Mouse (Mus musculus): ENCODE results near the gene Dnah7c.
A peak's percentile ranks its signal among the peaks of the same experiment; 100 is the strongest.
"Not testable (repeated sequence)": the region's sequence is repeated elsewhere in the genome, so short reads cannot be mapped to it uniquely, and the experiment has no call there.

DNA sequence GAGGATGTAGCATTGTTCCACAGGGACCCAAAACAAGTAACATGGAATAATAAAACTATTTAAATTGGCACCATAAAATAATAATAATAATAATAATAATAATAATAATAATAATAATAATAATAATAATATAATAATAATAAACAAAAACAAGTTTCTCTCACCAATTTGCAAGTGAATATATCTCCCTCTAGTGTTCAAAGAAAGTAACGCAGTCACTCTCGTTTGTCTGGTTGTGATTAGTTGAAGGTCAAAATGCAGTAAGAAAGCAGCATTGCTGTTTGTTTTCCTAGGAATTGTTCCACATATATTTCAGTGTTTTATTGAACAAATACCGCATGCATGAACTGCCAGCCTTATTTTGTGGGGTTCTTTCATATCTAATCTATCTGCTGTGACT is 8.4 kb upstream of the Dnah7c start:
- not testable (repeated sequence) for TF ChIP-seq EP300 (IDR thresholded peaks at IDR 0.05; ENCODE audit: insufficient read depth, low read depth, low read length)
- TF ChIP-seq CTCF (IDR thresholded peaks at IDR 0.05), result peak; percentile 70
